Mouse (Mus musculus) Patski (cell line): ENCODE measurements at regions not wholly inside any gene's neighbourhood (a gene's known extent, or its start where the extent isn't known, plus 50 kb on each side); places are given as distances from the start of the nearest gene placed in this dataset.

ENCODE experiments used
- ATAC-seq: fragments of 100-300 bp; one replicate; pipeline ENCODE4 v1.8.0; 2021
- CTCF ChIA-PET: fragments of 350-600 bp; sonication (Branson Sonifier 250); formaldehyde crosslinking; loops from one replicate; lab custom pipeline; 2022; ENCODE audit warnings: inconsistent platforms; lab: Charles Lee
- POLR2A ChIA-PET: fragments of 350-600 bp; sonication (Branson Sonifier 250); formaldehyde crosslinking; loops from one replicate; lab custom pipeline; 2022; ENCODE audit warnings: antibody characterized with exemption, inconsistent platforms; lab: Charles Lee
- DNase-seq: peaks from one replicate; pipeline ENCODE4 v3.0.0-alpha.2; 2011; ENCODE audit warnings: low read depth, low spot score
- H3K27me3 ChIP-seq: fragments of 371-371 bp; one replicate; pipeline ENCODE4 v1.5.1; 2021
- CTCF ChIP-seq: fragments of 100-300 bp; IDR thresholded peaks from one replicate; pipeline ENCODE4 v1.5.1; 2021
- in situ Hi-C: fragments of 300-500 bp; cut with MboI; formaldehyde crosslinking; loops from 3 replicates; pipeline ENCODE4 v1.11.1; 2018; ENCODE audit warnings: low pct_unique_long_range_greater_than_20kb, mixed read lengths

- no peak for ATAC-seq
- H3K27me3 ChIP-seq = no peaks in the 10 kb centered on the region
- in situ Hi-C loops = no loop called here
- ChIA-PET POLR2A (no interaction called here), CTCF (no interaction called here)
- no peak for TF ChIP-seq CTCF
- no peak for DNase-seq
Measured at GRCm38 (mm10) chr8:115854209-115854900, 146.8 kb upstream of the Maf start.

GRCm38 (mm10) chr8:115850552-115850951 is 143.0 kb upstream of the Maf start:
- ChIA-PET POLR2A (interaction anchor here (0.6 kb wide), 1 partner anchor 134 kb away, joined by 5 read pairs; no protein-coding TSS in a partner anchor), CTCF (interaction anchor here (0.9 to 1.0 kb wide), 2 partner anchors 28 to 1311 kb away, joined by 4 read pairs; no protein-coding TSS in a partner anchor)
- ATAC-seq = no peak
- DNase-seq = no peak
- in situ Hi-C loops = no loop called here
- no peaks in the 10 kb centered on the region for H3K27me3 ChIP-seq
- TF ChIP-seq CTCF = no peak

GRCm38 (mm10) chr8:115833391-115833790 is 125.8 kb upstream of the Maf start:
- CTCF ChIA-PET = interaction anchor here (1.1 kb wide), 1 partner anchor 9 kb away, joined by 3 read pairs; no protein-coding TSS in a partner anchor
- ATAC-seq = no peak
- in situ Hi-C loops = no loop called here
- DNase-seq = no peak
- TF ChIP-seq CTCF = no peak
- no peaks in the 10 kb centered on the region for H3K27me3 ChIP-seq
- POLR2A ChIA-PET = no interaction called here

- CTCF ChIA-PET = no interaction called here
- no peak for ATAC-seq
- in situ Hi-C loops = no loop called here
Measured at GRCm38 (mm10) chr8:115831675-115832074, 124.1 kb upstream of the Maf start.

GRCm38 (mm10) chr8:115830012-115830662 is 122.5 kb upstream of the Maf start:
- ChIA-PET CTCF (interaction anchor here (1.6 kb wide), 1 partner anchor 9 kb away, joined by 5 read pairs; no protein-coding TSS in a partner anchor), POLR2A (interaction anchor here (0.5 kb wide), 1 partner anchor 8 kb away, joined by 3 read pairs; no protein-coding TSS in a partner anchor)
- H3K27me3 ChIP-seq = no peaks in the 10 kb centered on the region
- no peak for TF ChIP-seq CTCF
- in situ Hi-C loops = no loop called here
- ATAC-seq (no peak), DNase-seq (no peak)

More at GRCm38 (mm10) chr8:115831675-115832074, 124.1 kb upstream of the Maf start:
- H3K27me3 ChIP-seq = no peaks in the 10 kb centered on the region
- DNase-seq = no peak
- TF ChIP-seq CTCF = no peak
- POLR2A ChIA-PET = no interaction called here

- H3K27me3 ChIP-seq = no peaks in the 10 kb centered on the region
- no peak for ATAC-seq
- CTCF ChIA-PET = interaction anchor here (1.1 to 1.2 kb wide), 2 partner anchors 16 to 22 kb away, joined by 3 read pairs; no protein-coding TSS in a partner anchor
- POLR2A ChIA-PET = interaction anchor here (0.5 to 1.0 kb wide), 2 partner anchors 14 to 23 kb away, joined by 3 read pairs; no protein-coding TSS in a partner anchor
- DNase-seq = no peak
- in situ Hi-C loops = no loop called here
- no peak for TF ChIP-seq CTCF
Measured at GRCm38 (mm10) chr8:115826516-115826915, 118.9 kb upstream of the Maf start.

GRCm38 (mm10) chr8:115825899-115826502 is 118.4 kb upstream of the Maf start:
- ATAC-seq = no peak
- no peak for TF ChIP-seq CTCF
- H3K27me3 ChIP-seq = no peaks in the 10 kb centered on the region
- DNase-seq = no peak
- in situ Hi-C loops = no loop called here
- CTCF ChIA-PET = interaction anchor here (1.1 to 1.2 kb wide), 2 partner anchors 16 to 22 kb away, joined by 3 read pairs; no protein-coding TSS in a partner anchor
- POLR2A ChIA-PET = interaction anchor here (0.5 to 1.0 kb wide), 2 partner anchors 14 to 24 kb away, joined by 3 read pairs; no protein-coding TSS in a partner anchor

GRCm38 (mm10) chr8:115824478-115824785 is 116.8 kb upstream of the Maf start:
- ChIA-PET POLR2A (no interaction called here), CTCF (no interaction called here)
- ATAC-seq = no peak
- no peak for DNase-seq
- H3K27me3 ChIP-seq = no peaks in the 10 kb centered on the region
- in situ Hi-C loops = no loop called here
- TF ChIP-seq CTCF = no peak

GRCm38 (mm10) chr8:115823673-115824477 is 116.3 kb upstream of the Maf start:
- ChIA-PET CTCF (no interaction called here), POLR2A (no interaction called here)
- ATAC-seq (no peak), DNase-seq (no peak)
- no peaks in the 10 kb centered on the region for H3K27me3 ChIP-seq
- no peak for TF ChIP-seq CTCF
- in situ Hi-C loops = no loop called here

- in situ Hi-C loops = no loop called here
- ATAC-seq (no peak), DNase-seq (no peak)
- H3K27me3 ChIP-seq = no peaks in the 10 kb centered on the region
- TF ChIP-seq CTCF = no peak
- POLR2A ChIA-PET = no interaction called here
- CTCF ChIA-PET = interaction anchor here (1.1 kb wide), 1 partner anchor 8 kb away, joined by 3 read pairs; no protein-coding TSS in a partner anchor
Measured at GRCm38 (mm10) chr8:115813426-115813825, 105.8 kb upstream of the Maf start.
